Mouse (Mus musculus) midbrain, embryonic 12.5 days (tissue): Measurements from ENCODE around the gene Gm6583. TPM values are rescaled to one million over a fixed set of nuclear protein-coding genes. Genes with fewer than 3 reads are reported as not detected.

Experiments used
- ATAC-seq: fragments of 200-750 bp; cut with Nextera tagmentation; 2 replicates; pipeline ENCODE4 v1.8.0; 2017; ENCODE audit warnings: low read depth, moderate TSS enrichment, moderate library complexity; ENCODE audit not compliant: low FRiP score
- H3K27ac ChIP-seq: fragments of 300-500 bp; sonication (generic); replicated peaks from 2 replicates; pipeline ENCODE4 v1.5.1; 2016; ENCODE audit warnings: mild to moderate bottlenecking
- H3K27me3 ChIP-seq: fragments of 300-500 bp; sonication (generic); 2 replicates; pipeline ENCODE4 v1.6.1; 2016; ENCODE audit warnings: mild to moderate bottlenecking
- H3K36me3 ChIP-seq: fragments of 300-500 bp; sonication (generic); 2 replicates; pipeline ENCODE4 v1.6.1; 2016
- H3K4me1 ChIP-seq: fragments of 300-500 bp; sonication (generic); 2 replicates; pipeline ENCODE4 v1.6.1; 2016
- H3K4me2 ChIP-seq: fragments of 300-500 bp; sonication (generic); replicated peaks from 2 replicates; pipeline ENCODE4 v1.6.1; 2016; ENCODE audit warnings: mild to moderate bottlenecking, moderate library complexity
- H3K4me3 ChIP-seq: fragments of 300-500 bp; sonication (generic); 2 replicates; pipeline ENCODE4 v1.5.1; 2016; ENCODE audit warnings: mild to moderate bottlenecking
- H3K9ac ChIP-seq: fragments of 300-500 bp; sonication (generic); replicated peaks from 2 replicates; pipeline ENCODE4 v1.6.1; 2016; ENCODE audit warnings: mild to moderate bottlenecking, moderate library complexity
- H3K9me3 ChIP-seq: fragments of 300-500 bp; sonication (generic); 2 replicates; pipeline ENCODE4 v1.6.1; 2016; ENCODE audit warnings: mild to moderate bottlenecking
- WGBS: fragments of 180-500 bp; shearing (Covaris S2); methylation state at CpG from one replicate; pipeline ENCODE4 v1.1.7; 2016; 5-methylcytosine and 5-hydroxymethylcytosine counted together
- polyA plus RNA-seq: library from polyadenylated mRNA; unstranded; fragments of >200 nt; fragmentation: Nextera tagmentation; extraction: Ambion mirVana; gene quantifications from 2 replicates; pipeline ENCODE4 v1.2.1, GENCODE M21; 2016

The Gm6583 gene
- polyA plus RNA-seq, 1 experiment from 2014 or later, result 0.26 TPM

GRCm38 (mm10) chr5:112367338-112367737, 11.5 kb upstream of the Gm6583 start:
- Histone ChIP-seq H3K27ac (no peak overlapping the region), H3K36me3 (peaks cover 71% of the 10 kb centered on the region), H3K9me3 (no peaks in the 10 kb centered on the region), H3K9ac (no peak overlapping the region), H3K27me3 (peaks cover 22% of the 10 kb centered on the region), H3K4me1 (peaks cover 26% of the 10 kb centered on the region), H3K4me3 (no peak overlapping the region), H3K4me2 (no peak overlapping the region)
- 91% methylated on average over 4 of the region's 4 CpGs for WGBS
- no peak for ATAC-seq

- Histone ChIP-seq H3K9me3 (no peaks in the 10 kb centered on the region), H3K9ac (no peak overlapping the region), H3K27ac (no peak overlapping the region), H3K27me3 (peaks cover 22% of the 10 kb centered on the region), H3K36me3 (peaks cover 75% of the 10 kb centered on the region), H3K4me2 (no peak overlapping the region), H3K4me3 (no peak overlapping the region), H3K4me1 (peaks cover 21% of the 10 kb centered on the region)
- no peak for ATAC-seq
- WGBS, result 94% methylated on average over 6 of the region's 6 CpGs
Measured at GRCm38 (mm10) chr5:112366879-112367278, 11.0 kb upstream of the Gm6583 start.

- H3K9me3 ChIP-seq, result no peaks in the 10 kb centered on the region
- H3K4me3 ChIP-seq, result no peak overlapping the region
- no peak overlapping the region for H3K27ac ChIP-seq
- H3K4me1 ChIP-seq, result no peaks in the 10 kb centered on the region
- no peak for ATAC-seq
- no peak overlapping the region for H3K9ac ChIP-seq
- 66% methylated on average over 10 of the region's 10 CpGs for WGBS
- H3K27me3 ChIP-seq, result peaks cover 16% of the 10 kb centered on the region
- H3K4me2 ChIP-seq, result no peak overlapping the region
- H3K36me3 ChIP-seq, result peaks cover 61% of the 10 kb centered on the region
Measured at GRCm38 (mm10) chr5:112364184-112364797, 8.5 kb upstream of the Gm6583 start.

GRCm38 (mm10) chr5:112360077-112360476, 4.2 kb upstream of the Gm6583 start:
- no peak for ATAC-seq
- Histone ChIP-seq H3K4me1 (no peaks in the 10 kb centered on the region), H3K27ac (no peak overlapping the region), H3K9ac (no peak overlapping the region), H3K4me3 (no peak overlapping the region), H3K27me3 (no peaks in the 10 kb centered on the region), H3K36me3 (peaks cover 70% of the 10 kb centered on the region), H3K4me2 (no peak overlapping the region), H3K9me3 (no peaks in the 10 kb centered on the region)
- WGBS, result 94% methylated on average over 3 of the region's 3 CpGs

GRCm38 (mm10) chr5:112359520-112359919, 3.7 kb upstream of the Gm6583 start:
- WGBS, result 90% methylated on average over 4 of the region's 4 CpGs
- Histone ChIP-seq H3K9ac (no peak overlapping the region), H3K36me3 (peaks cover 70% of the 10 kb centered on the region), H3K27me3 (no peaks in the 10 kb centered on the region), H3K9me3 (no peaks in the 10 kb centered on the region), H3K4me2 (no peak overlapping the region), H3K4me1 (no peaks in the 10 kb centered on the region), H3K27ac (no peak overlapping the region), H3K4me3 (no peak overlapping the region)
- no peak for ATAC-seq

- no peak overlapping the region for H3K27ac ChIP-seq
- H3K9me3 ChIP-seq, result no peaks in the 10 kb centered on the region
- no peak overlapping the region for H3K4me3 ChIP-seq
- H3K4me1 ChIP-seq, result no peaks in the 10 kb centered on the region
- 91% methylated on average over 9 of the region's 9 CpGs for WGBS
- H3K27me3 ChIP-seq, result no peaks in the 10 kb centered on the region
- peaks cover 61% of the 10 kb centered on the region for H3K36me3 ChIP-seq
- no peak for ATAC-seq
- H3K9ac ChIP-seq, result no peak overlapping the region
- no peak overlapping the region for H3K4me2 ChIP-seq
Measured at GRCm38 (mm10) chr5:112356322-112356721, 489 bp upstream of the Gm6583 start.

- H3K9ac ChIP-seq, result no peak overlapping the region
- WGBS, result 90% methylated on average over 6 of the region's 6 CpGs
- ATAC-seq, result no peak
Measured at GRCm38 (mm10) chr5:112355493-112355892, 340 bp downstream of the Gm6583 start.

GRCm38 (mm10) chr5:112349169-112349568, 6.7 kb downstream of the Gm6583 start:
- peaks cover 63% of the 10 kb centered on the region for H3K36me3 ChIP-seq
- no peaks in the 10 kb centered on the region for H3K9me3 ChIP-seq
- H3K9ac ChIP-seq, result no peak overlapping the region
- ATAC-seq, result no peak
- no peak overlapping the region for H3K4me2 ChIP-seq
- 95% methylated on average over 8 of the region's 8 CpGs for WGBS
- H3K27ac ChIP-seq, result no peak overlapping the region
- peaks cover 14% of the 10 kb centered on the region; the same call in 1 of the 2 replicates for H3K4me1 ChIP-seq
- H3K4me3 ChIP-seq, result no peak overlapping the region
- no peaks in the 10 kb centered on the region for H3K27me3 ChIP-seq

More at GRCm38 (mm10) chr5:112355493-112355892, 340 bp downstream of the Gm6583 start:
- no peaks in the 10 kb centered on the region for H3K27me3 ChIP-seq
- no peak overlapping the region for H3K4me2 ChIP-seq
- H3K27ac ChIP-seq, result no peak overlapping the region
- no peaks in the 10 kb centered on the region for H3K9me3 ChIP-seq
- no peaks in the 10 kb centered on the region for H3K4me1 ChIP-seq
- peaks cover 69% of the 10 kb centered on the region for H3K36me3 ChIP-seq
- H3K4me3 ChIP-seq, result no peak overlapping the region

GRCm38 (mm10) chr5:112346211-112346965, 9.4 kb downstream of the Gm6583 start:
- no peak overlapping the region for H3K27ac ChIP-seq
- WGBS, result 89% methylated on average over 16 of the region's 16 CpGs
- peaks cover 35% of the 10 kb centered on the region for H3K4me1 ChIP-seq
- no peaks in the 10 kb centered on the region for H3K9me3 ChIP-seq
- 0 out of 2 replicates have a peak overlapping the region, but pooled peaks have one; percentile 7 for H3K9ac ChIP-seq
- ATAC-seq, result no peak
- no peak overlapping the region for H3K4me2 ChIP-seq
- H3K36me3 ChIP-seq, result peaks cover 47% of the 10 kb centered on the region
- no peak overlapping the region for H3K4me3 ChIP-seq
- no peaks in the 10 kb centered on the region for H3K27me3 ChIP-seq

- H3K27ac ChIP-seq, result no peak overlapping the region
- WGBS, result 83% methylated on average over 6 of the region's 6 CpGs
- peaks cover 39% of the 10 kb centered on the region for H3K36me3 ChIP-seq
- peaks cover 40% of the 10 kb centered on the region for H3K4me1 ChIP-seq
- H3K27me3 ChIP-seq, result no peaks in the 10 kb centered on the region
- H3K9ac ChIP-seq, result no peak overlapping the region
- no peak overlapping the region for H3K4me2 ChIP-seq
- no peaks in the 10 kb centered on the region for H3K9me3 ChIP-seq
- no peak for ATAC-seq
- H3K4me3 ChIP-seq, result no peak overlapping the region
Measured at GRCm38 (mm10) chr5:112344092-112344960, 11.5 kb downstream of the Gm6583 start.

GRCm38 (mm10) chr5:112343205-112343595, 12.6 kb downstream of the Gm6583 start:
- WGBS, result under 1% methylated on average over 24 of the region's 24 CpGs
- Histone ChIP-seq H3K9ac (peak overlapping the region; percentile 80), H3K4me1 (peaks cover 40% of the 10 kb centered on the region), H3K27me3 (no peaks in the 10 kb centered on the region), H3K27ac (peak overlapping the region; percentile 40; the same call in 1 of the 2 replicates), H3K4me2 (peak overlapping the region; percentile 79), H3K9me3 (no peaks in the 10 kb centered on the region), H3K36me3 (peaks cover 39% of the 10 kb centered on the region), H3K4me3 (peak overlapping the region; percentile 68)
- peak; percentile 72 for ATAC-seq
